Mouse (Mus musculus) hindbrain, embryonic 14.5 days (tissue): ENCODE measurements at regions not wholly inside any gene's neighbourhood (a gene's known extent, or its start where the extent isn't known, plus 50 kb on each side); places are given as distances from the start of the nearest gene placed in this dataset.
"Not testable (repeated sequence)": the region's sequence is repeated elsewhere in the genome, so short reads cannot be mapped to it uniquely, and the experiment has no call there.

Experiments used
- ATAC-seq: fragments of 200-750 bp; cut with Nextera tagmentation; 2 replicates; pipeline ENCODE4 v1.8.0; 2017; ENCODE audit warnings: moderate number of reproducible peaks, mild to moderate bottlenecking, moderate TSS enrichment, moderate library complexity; ENCODE audit not compliant: low FRiP score
- DNase-seq: peaks from one replicate; pipeline ENCODE4 v3.0.0-alpha.2; 2015; ENCODE audit warnings: low spot score
- H3K27ac ChIP-seq: fragments of 300-500 bp; sonication (generic); 2 replicates; pipeline ENCODE4 v1.5.1; 2014; ENCODE audit warnings: mild to moderate bottlenecking, moderate library complexity
- H3K27me3 ChIP-seq: fragments of 300-500 bp; sonication (generic); 2 replicates; pipeline ENCODE4 v1.6.1; 2014; ENCODE audit warnings: mild to moderate bottlenecking, low read length, mixed read lengths; ENCODE audit not compliant: control insufficient read depth, insufficient read depth
- H3K36me3 ChIP-seq: fragments of 300-500 bp; sonication (generic); replicated peaks from 2 replicates; pipeline ENCODE4 v1.6.1; 2014; ENCODE audit not compliant: control insufficient read depth, insufficient read depth
- H3K4me1 ChIP-seq: fragments of 300-500 bp; sonication (generic); replicated peaks from 2 replicates; pipeline ENCODE4 v1.6.1; 2014; ENCODE audit warnings: antibody characterized with exemption, low read length, mixed read lengths; ENCODE audit not compliant: control insufficient read depth, insufficient read depth
- H3K4me2 ChIP-seq: fragments of 300-500 bp; sonication (generic); replicated peaks from 2 replicates; pipeline ENCODE4 v1.6.1; 2014; ENCODE audit warnings: mild to moderate bottlenecking, moderate library complexity
- H3K4me3 ChIP-seq: fragments of 300-500 bp; sonication (generic); replicated peaks from 2 replicates; pipeline ENCODE4 v1.5.1; 2014; ENCODE audit warnings: mild to moderate bottlenecking, low read length
- H3K9ac ChIP-seq: fragments of 300-500 bp; sonication (generic); 2 replicates; pipeline ENCODE4 v1.6.1; 2014
- H3K9me3 ChIP-seq: fragments of 300-500 bp; sonication (generic); 2 replicates; pipeline ENCODE4 v1.6.1; 2016; ENCODE audit warnings: low read length; ENCODE audit not compliant: control insufficient read depth
- WGBS: fragments of 180-500 bp; shearing (Covaris S2); extraction: QIAGEN DNeasy Blood & Tissue Kit; methylation state at CpG from one replicate; pipeline ENCODE4 v1.1.7; 2014; 5-methylcytosine and 5-hydroxymethylcytosine counted together

DNA sequence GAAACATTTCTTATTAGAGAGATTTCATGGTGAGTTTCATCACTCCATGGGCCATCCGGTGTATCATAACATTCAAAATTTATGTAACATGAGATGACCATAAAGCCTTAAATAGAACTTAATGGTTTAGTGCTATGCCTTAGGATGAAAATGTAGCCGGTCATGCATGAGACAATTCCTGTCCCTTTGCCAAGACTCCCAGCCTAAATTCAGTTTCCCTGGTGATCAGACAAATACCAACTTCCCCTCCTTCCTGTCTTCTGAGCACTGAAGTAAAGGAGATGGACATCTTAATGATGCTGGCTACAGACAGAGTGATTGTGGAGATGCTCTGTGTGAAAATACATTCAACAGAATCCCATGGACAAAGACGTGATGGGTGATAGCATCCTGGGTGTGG, 322.7 kb downstream of the Ets1 start:
- Histone ChIP-seq H3K9ac (no peak overlapping the region), H3K9me3 (no peaks in the 10 kb centered on the region), H3K36me3 (no peaks in the 10 kb centered on the region), H3K4me3 (no peak overlapping the region), H3K4me1 (no peaks in the 10 kb centered on the region), H3K27ac (no peak overlapping the region), H3K27me3 (no peaks in the 10 kb centered on the region), H3K4me2 (no peak overlapping the region)
- WGBS = 63% methylated on average over 3 of the region's 3 CpGs
- DNase-seq (no peak), ATAC-seq (no peak)

DNA sequence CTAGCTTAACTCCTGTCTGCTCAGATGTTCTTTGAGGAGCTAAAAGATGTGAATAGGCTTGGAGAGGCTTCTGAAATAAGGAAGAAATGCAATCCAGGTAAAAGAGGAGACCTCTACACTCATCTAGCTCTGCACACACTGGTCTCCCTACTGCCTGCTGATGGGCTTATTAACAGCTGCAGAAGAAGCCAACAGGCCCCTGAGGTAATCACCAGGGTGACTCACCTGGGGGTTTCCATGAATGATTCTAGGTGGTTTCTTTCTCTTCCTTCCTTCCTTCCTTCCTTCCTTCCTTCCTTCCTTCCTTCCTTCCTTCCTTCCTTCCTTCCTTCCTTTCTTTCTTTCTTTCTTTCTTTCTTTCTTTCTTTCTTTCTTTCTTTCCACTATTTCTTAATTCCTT, 323.4 kb downstream of the Ets1 start:
- H3K4me1 ChIP-seq, H3K27ac ChIP-seq, ATAC-seq, DNase-seq, H3K9me3 ChIP-seq, H3K9ac ChIP-seq, H3K4me3 ChIP-seq, H3K27me3 ChIP-seq, H3K4me2 ChIP-seq, H3K36me3 ChIP-seq: not testable (repeated sequence)

DNA sequence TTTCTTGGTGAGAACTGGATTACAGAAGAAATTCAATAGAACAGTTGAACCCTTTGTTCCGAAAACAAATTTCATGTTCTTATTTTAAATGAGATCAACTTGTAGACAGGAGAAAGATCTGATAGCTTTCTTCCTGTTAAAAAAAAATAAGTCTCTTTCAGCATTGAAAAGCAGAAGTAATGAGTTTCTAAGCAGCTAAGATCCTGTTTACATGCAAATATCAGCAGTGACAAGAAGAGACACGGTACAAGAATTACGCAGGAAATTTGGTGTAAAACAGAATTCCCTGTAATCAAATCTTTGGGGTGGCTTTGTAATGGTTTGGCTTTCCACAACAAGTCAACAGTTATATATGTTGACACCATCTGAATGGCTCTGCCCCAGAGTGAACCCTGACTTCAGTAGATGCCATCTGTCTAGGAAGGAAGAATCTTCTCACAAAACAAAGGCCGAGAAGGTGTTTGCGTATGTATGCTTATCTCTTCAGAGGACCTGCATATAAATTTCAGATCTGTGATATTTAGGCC, 326.7 kb downstream of the Ets1 start:
- Histone ChIP-seq H3K9me3 (no peaks in the 10 kb centered on the region), H3K4me1 (no peaks in the 10 kb centered on the region), H3K36me3 (no peaks in the 10 kb centered on the region), H3K4me3 (no peak overlapping the region), H3K27ac (no peak overlapping the region), H3K4me2 (no peak overlapping the region), H3K27me3 (no peaks in the 10 kb centered on the region), H3K9ac (no peak overlapping the region)
- WGBS = 88% methylated on average over 5 of the region's 5 CpGs
- DNase-seq (no peak), ATAC-seq (no peak)

DNA sequence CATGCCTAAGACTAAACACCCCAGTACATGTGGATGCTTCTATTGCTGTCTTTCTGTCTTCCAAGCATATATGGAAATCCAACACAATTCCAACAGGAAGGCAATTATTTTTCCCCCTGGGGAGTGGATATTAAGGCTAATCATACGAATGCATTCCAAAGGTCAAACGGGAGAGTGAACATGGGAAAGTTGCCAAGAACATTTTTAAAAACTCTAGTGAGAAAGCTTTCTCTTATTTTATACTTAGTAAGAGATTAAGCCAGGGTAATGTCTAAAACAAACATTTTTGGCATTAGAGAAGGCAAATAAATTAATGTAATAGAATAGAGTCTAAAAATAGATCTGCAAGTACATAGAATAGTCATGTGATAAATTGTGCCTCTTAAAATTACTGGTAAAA, 332.4 kb downstream of the Ets1 start:
- no peak overlapping the region for H3K4me2 ChIP-seq

DNA sequence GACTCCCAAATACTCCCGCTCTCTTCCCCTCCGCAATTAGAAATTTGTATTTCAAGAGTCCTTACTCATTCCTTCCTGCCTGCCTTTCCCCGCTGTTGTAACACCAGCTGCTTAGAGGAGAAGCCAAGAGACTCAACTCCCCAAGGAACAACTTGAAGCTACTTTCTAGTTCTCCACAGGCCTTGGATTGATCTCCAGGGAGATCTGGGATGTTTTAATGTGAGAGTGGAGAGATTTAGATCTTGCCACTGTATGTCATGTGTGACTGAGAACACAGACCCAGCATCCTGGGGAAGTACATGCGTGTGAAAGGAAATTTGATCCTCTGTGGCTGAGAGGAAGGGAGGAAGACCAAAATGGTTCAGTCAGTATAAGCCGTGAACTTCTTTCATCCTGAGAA, 335.4 kb downstream of the Ets1 start:
- no peak overlapping the region for H3K9ac ChIP-seq
- 90% methylated on average over 5 of the region's 5 CpGs for WGBS
- no peak overlapping the region for H3K27ac ChIP-seq
- no peaks in the 10 kb centered on the region for H3K4me1 ChIP-seq
- no peak for DNase-seq
- no peak overlapping the region for H3K4me3 ChIP-seq
- H3K27me3 ChIP-seq = no peaks in the 10 kb centered on the region
- no peak for ATAC-seq
- no peak overlapping the region for H3K4me2 ChIP-seq
- H3K9me3 ChIP-seq = no peaks in the 10 kb centered on the region
- H3K36me3 ChIP-seq = no peaks in the 10 kb centered on the region

More for the DNA sequence above, 332.4 kb downstream of the Ets1 start:
- ATAC-seq (no peak), DNase-seq (no peak)
- Histone ChIP-seq H3K9me3 (no peaks in the 10 kb centered on the region), H3K4me1 (no peaks in the 10 kb centered on the region), H3K4me3 (no peak overlapping the region), H3K9ac (no peak overlapping the region), H3K27me3 (no peaks in the 10 kb centered on the region), H3K27ac (no peak overlapping the region), H3K36me3 (no peaks in the 10 kb centered on the region)
- WGBS = 70% methylated on average over 2 of the region's 2 CpGs

DNA sequence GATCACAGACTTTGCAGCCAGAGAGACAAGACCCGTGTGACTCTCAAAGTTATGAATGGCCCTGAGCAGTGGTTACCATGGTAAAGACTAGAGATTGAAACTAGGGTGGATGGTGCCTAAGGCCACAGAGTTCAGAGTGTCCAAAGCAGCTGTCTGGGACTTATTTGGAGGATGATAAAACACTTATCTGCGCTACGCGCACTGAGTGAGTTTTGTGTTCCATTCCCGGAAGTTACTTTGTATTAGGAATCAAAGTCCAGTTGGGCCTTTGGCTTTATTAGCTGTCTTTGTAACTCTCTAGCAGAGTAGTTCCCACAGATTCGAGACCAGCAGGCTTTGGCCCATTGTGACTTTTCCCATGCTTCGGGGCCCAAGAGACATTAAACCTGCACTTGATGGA, 335.9 kb downstream of the Ets1 start:
- no peaks in the 10 kb centered on the region for H3K4me1 ChIP-seq
- H3K9me3 ChIP-seq = no peaks in the 10 kb centered on the region
- no peaks in the 10 kb centered on the region for H3K27me3 ChIP-seq
- ATAC-seq (no peak), DNase-seq (no peak)
- no peak overlapping the region for H3K4me2 ChIP-seq
- no peak overlapping the region for H3K27ac ChIP-seq
- H3K4me3 ChIP-seq = no peak overlapping the region
- H3K36me3 ChIP-seq = no peaks in the 10 kb centered on the region
- 75% methylated on average over 7 of the region's 7 CpGs for WGBS
- no peak overlapping the region for H3K9ac ChIP-seq

DNA sequence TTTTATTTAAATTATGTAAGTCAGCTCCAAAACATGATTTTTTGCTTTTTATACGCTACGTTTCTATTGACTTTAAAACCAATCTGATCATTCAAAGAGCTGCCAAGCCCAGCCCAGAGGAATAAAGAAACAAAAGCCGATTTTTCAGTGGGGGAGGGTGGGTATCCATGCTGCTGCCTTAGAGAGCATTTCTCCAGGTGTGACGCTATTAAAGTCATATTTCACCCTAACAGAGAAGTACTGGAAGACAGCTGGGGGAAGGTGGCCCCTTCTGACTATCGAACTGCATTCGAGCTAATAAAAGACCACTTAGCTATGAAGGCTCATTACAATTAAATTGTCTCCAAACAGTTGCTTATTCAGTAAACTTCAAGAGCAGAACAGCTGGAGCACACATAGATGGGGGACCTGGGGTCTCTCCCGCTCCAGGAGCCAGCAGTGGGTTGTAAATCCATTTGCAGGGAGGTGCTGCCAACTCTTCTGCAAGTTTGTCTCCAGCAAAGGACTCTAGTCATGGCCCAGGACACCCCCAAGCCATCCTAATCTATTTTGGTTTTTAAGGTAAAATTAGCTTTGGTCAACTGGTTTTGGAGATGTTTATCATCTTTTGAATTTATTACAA, 336.5 kb downstream of the Ets1 start:
- no peak for ATAC-seq
- H3K4me3 ChIP-seq = no peak overlapping the region
- no peak for DNase-seq
- H3K9me3 ChIP-seq = no peaks in the 10 kb centered on the region
- no peaks in the 10 kb centered on the region for H3K36me3 ChIP-seq
- no peak overlapping the region for H3K9ac ChIP-seq
- H3K4me1 ChIP-seq = no peaks in the 10 kb centered on the region
- no peaks in the 10 kb centered on the region for H3K27me3 ChIP-seq
- no peak overlapping the region for H3K27ac ChIP-seq
- H3K4me2 ChIP-seq = no peak overlapping the region
- WGBS = 73% methylated on average over 7 of the region's 7 CpGs

DNA sequence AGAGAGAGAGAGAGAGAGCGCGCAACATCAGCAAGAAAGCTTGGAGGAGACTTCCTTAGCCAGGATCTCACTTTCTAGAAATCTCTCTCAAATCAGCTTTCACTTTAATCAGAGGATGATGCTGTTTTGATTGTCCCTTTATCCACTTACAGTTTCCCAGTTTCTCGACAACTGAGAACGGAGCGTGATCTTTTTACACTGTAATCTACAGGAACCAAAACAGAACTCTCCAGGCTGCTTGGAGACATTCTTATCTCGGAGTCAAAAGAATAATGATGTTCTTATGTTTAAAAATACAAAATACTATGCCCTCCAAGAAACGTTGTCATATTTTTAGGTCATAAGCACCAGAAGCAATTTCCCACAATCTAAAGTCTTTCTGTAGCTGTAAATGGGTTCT, 341.7 kb downstream of the Ets1 start:
- Histone ChIP-seq H3K4me2 (no peak overlapping the region), H3K27ac (no peak overlapping the region), H3K27me3 (no peaks in the 10 kb centered on the region), H3K4me3 (no peak overlapping the region), H3K36me3 (no peaks in the 10 kb centered on the region), H3K9ac (no peak overlapping the region), H3K4me1 (no peaks in the 10 kb centered on the region), H3K9me3 (no peaks in the 10 kb centered on the region)
- ATAC-seq = no peak
- no peak for DNase-seq
- 91% methylated on average over 7 of the region's 7 CpGs for WGBS

DNA sequence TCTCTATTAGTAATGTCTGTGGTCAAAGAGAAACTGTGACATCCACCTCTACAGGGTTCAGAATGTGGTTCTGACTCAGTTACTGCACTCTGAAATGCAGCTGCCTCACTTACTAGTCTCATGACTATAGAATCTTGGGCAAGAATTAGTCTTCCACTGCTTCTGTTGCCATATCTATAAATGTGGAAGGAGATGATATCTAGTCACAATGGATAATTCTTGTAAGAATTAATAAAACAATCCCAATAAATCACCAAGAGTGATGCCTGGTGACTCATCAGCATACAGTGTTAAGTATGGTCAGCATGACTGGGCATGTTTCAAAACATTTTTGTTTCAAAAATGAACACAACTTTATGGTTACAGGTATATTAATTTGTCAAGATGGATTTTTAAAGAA, 344.8 kb downstream of the Ets1 start:
- DNase-seq = no peak
- no peaks in the 10 kb centered on the region for H3K4me1 ChIP-seq
- no peak for ATAC-seq

DNA sequence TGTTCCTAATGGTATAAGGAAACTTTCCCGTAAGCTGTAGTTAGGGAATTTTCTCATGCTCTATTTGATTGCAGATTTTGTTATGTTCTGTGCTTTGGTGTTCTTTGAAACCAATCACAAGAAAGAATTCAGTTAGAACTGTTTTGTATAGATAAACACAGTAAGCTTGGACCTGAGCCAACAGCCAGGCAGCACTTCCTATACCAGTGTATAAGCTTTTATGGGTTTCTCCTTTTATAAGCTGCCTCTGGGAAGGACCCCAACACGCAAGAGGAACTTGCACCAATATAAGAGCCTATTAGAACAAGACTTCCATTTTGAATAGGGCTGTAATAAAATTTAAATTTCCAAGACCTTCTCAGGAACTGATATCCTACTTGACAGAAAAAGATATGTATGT, 347.2 kb downstream of the Ets1 start:
- DNase-seq (no peak), ATAC-seq (no peak)
- Histone ChIP-seq H3K4me3 (no peak overlapping the region), H3K27ac (no peak overlapping the region), H3K9me3 (no peaks in the 10 kb centered on the region), H3K36me3 (no peaks in the 10 kb centered on the region), H3K4me1 (no peaks in the 10 kb centered on the region), H3K4me2 (no peak overlapping the region), H3K9ac (no peak overlapping the region), H3K27me3 (no peaks in the 10 kb centered on the region)
- 79% methylated on average over 2 of the region's 2 CpGs for WGBS

More for the DNA sequence above, 344.8 kb downstream of the Ets1 start:
- no peak overlapping the region for H3K9ac ChIP-seq
- H3K27ac ChIP-seq = no peak overlapping the region
- H3K27me3 ChIP-seq = no peaks in the 10 kb centered on the region
- H3K4me2 ChIP-seq = no peak overlapping the region
- no peak overlapping the region for H3K4me3 ChIP-seq
- H3K9me3 ChIP-seq = no peaks in the 10 kb centered on the region
- no peaks in the 10 kb centered on the region for H3K36me3 ChIP-seq
